Mouse (Mus musculus): Measurements from ENCODE around the gene Anp32a.

The Anp32a gene

DNA sequence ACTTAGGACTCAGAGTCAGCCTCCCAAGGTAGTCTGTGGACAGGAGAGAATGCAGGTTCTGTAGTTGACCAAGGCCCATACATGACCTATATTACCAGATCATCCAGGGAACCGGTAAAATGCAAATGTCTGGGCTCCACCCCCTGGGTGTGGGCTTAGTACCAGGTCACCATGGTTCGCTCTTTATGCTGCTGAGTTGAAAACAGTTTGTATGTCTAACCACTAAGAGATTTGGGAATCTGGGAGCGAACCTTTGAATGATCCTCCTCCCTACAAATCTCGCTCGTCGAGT is 5.2 kb downstream of the Anp32a start:
- 63% methylated on average over 6 of the region's 6 CpGs for WGBS

DNA sequence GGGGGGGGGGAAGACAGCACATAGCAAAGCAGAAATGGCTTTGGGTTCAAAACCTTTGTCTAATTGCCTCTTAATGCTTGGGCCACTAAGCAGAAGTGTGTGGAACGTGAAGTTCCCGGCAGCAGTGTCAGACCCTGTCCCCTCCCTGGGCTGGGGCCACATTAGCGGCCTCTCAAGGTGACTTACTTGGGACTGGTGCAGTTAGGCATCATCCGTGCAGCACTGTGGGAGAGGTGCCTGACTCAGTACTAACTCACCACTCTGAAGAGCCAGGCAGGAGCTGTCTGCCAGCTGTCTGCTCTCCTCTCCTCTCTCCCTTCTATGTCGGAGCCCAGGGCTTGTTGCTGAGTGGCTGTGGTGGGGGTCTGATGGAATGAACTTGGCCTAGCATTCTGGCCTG is 6.1 kb downstream of the Anp32a start:
- WGBS: 58% methylated on average over 5 of the region's 5 CpGs

DNA sequence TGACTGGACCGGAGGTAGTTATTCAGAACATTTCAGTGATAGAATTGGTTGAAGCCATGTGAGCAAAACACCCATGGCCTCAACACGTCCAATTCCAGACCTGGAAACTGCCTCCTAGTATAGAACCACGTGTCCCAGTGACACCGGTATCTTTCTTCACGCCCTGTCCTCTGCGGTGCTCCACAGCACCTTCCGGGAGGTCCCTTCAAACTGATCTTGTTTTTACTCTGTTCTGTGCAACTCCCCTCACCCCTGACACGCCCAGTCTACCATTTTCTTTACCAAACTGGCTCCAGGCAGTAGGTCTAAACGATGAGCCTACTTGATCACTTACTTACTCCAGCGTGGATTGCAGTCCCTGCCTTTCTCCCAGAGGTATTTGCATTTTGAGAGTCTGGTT is 7.0 kb downstream of the Anp32a start:
- WGBS: 83% methylated on average over 10 of the region's 10 CpGs

DNA sequence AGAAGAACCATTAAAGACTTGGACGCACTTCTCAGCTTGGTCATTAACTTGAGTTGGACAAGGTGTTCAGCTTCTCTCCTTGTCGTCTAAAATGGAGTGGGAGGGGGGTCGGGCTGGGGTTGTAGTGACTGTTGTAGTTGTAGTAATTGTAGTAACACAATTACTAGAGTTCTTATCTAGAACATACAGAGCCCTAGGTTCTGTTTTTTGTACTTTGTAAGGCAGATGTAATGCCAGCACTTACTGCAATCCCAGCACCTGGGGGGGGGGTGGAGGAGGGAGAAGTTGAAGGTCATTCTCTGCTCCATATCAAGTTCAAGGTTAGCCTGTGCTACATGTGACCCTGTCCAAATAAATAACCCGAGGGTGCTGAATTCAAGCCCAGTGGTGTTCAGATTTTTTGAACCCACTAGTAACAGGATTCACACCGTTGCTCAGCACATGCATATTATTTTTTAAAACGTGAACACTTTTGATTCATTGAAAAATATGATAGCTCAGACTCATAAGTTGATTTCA is 7.4 kb downstream of the Anp32a start:
- 49% methylated on average over 6 of the region's 6 CpGs for WGBS

DNA sequence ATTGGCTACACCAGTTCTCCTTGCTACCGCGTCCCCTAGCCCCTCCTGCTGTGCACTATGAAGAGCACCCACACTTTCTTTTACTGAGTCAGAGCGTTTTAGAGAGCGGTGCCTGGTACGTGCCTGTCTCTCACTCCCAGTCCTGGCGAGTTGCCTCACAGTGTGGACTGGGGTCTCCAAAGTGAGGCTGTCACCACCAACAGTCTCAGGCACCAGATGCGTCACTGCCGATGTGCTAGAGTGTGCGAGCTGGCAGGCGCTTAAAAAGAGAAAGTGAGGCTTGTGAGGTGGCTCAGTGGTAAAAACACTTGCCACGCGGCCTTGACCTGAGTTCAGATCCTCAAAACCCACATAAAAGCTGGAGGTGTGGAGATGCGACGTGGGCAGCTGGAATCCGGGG is 8.2 kb downstream of the Anp32a start:
- 24% methylated on average over 15 of the region's 15 CpGs for WGBS

DNA sequence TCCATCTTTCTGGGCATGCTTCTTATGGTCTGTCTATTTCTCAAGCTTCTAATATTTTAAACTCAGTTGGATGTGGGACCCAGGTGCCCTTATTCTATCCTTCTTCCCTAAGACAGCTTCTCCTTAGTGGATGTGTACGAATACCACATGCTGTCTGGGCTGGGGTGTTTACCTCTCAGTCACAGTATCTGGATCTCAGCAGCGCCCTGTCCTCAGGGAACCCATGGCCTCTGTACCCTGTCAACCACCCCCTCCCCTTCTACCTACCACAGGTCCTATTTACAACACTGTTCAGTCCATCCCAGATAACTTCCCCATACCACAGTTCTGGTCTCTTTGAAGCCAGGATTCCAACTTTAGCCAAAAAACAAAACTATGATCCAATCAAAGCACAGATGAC is 9.6 kb downstream of the Anp32a start:
- 71% methylated on average over 2 of the region's 2 CpGs for WGBS

DNA sequence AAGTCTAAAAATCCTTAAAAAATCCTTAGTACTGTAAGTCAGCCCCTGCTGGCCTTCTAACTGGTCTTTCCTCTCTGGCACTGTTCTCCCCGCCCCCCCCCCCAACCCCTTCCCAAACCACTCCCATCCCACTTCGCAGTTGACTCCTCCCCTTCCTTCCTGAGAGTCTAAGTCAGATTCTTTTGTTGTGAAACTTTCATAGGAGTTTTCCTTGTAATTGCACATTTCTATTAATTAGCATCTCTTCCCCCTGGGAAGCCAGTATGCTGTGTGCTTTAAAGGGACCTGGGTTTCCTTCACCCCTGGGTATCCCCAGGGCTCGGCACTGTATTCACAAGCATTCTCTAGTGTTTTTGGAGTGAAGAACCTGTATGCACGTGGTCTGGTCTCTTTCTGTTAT is 10.1 kb downstream of the Anp32a start:
- WGBS: 25% methylated on average over 4 of the region's 4 CpGs

DNA sequence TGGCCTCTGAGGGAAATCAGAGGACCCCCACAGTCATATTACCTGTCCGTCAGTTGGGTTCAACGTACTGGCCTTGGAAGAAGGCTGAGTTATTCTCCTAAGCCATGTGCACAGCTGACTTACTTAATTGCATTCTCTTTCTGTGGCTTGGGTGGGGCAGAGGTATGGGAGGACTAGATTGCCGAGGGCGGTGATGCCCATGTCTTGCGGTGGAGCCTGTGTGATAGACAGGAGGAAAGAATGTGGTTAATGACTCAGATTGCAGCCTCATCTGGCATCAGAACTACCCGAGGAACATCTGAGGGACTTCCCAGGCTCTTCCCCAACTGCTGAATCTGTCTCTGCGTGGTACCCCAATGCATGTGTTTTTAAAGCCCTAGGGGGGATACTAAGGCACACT is 12.7 kb downstream of the Anp32a start:
- 54% methylated on average over 7 of the region's 7 CpGs for WGBS

DNA sequence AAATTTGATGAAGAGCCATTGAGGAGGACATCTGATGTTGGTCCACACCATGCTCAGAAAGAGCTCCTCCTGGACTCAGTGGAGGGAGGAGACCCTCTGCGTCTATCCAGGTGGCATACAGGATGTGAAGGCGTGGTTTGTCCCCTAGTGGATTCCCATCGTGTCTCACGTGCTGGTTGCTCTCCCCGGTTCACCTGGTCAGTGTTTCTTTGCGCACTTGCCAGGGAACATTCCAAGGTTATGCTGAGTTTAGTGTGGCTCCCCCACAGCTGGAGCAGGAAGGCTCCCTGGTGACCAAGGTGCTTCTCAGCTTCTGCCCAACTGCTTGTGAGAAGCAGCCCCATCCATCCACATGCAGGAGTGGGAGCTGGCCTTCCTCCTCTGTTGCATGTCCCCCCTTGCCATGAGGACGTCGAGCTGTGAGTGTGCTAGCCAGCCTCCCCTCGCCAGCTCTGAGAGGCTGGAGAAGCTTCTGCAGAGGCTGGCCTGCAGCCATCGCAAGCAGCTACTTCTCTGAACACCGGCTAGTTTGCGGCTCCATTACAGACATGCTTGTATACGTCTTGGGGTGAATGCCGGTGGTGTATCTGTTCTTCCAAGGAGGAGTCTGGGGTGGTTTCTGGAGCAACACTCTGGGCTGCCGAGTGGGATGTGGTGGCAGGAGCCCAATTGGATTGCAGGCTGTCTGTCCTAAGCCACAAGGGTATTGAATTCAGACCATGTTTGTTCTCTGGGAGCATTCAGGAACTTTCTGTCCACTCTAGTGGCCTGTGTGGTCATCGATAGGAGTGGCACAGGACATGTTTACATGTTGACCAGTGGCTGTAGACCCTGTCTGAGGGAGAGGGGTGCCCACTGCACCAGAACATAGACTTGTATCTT is 14.0 kb downstream of the Anp32a start:
- 42% methylated on average over 16 of the region's 16 CpGs for WGBS

DNA sequence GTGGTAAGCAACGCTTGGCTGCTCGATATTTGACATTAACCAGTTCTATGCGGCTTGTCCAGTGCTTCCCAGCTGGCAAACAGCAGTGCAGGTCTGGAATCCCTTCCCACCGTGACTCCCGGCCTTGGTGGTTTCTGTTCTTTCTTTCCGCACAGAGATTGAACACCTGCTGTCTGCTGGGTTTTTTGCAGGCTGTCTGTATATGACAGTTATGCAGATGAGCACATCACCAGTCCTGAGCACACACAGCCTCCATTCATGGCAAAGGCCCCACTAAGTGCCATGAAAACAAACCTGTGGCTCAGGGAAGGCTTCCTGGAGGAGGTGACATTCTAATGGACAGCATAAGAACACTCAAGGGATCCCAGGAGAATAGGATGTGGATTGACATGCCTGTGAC is 14.7 kb downstream of the Anp32a start:
- 71% methylated on average over 6 of the region's 6 CpGs for WGBS

DNA sequence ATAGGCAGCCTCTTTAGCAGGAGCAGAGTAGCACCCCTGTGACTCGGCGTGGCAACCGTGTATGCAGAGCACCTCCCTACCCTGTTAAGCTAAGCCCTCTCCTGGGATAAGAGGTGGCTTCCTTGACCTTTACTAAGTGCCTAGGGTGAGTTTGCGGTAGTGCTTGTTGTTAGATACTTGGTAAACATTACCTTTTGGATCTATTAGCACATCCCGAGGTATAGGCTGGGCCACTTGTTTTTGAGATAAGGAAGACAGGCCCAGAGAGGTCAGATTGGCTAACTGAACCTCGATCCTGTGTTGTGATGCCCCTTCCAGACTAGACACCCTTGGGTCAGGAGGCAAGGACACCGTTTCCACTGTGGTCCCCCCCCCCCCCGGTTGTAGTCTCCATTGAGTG is 16.5 kb downstream of the Anp32a start:
- 88% methylated on average over 8 of the region's 8 CpGs for WGBS

DNA sequence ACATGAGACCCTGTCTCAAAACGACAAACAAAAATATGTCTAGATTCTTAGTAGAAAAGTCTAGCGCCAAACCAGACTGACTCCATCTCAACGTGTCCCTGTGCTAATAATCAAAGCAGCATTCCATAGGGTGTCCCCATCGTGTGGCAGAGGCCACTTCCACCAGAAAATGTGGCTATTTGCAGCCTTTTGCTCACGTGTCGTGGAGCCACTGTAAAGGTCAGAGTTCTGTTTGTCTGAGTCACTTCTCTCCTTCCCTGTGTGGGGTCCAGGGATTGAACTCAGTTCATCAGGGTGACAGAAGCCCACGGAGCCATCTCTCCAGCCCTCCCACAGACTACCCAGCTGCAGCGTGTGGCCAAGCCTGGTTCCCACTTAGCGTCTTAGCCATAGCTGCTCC is 17.8 kb downstream of the Anp32a start:
- WGBS: 70% methylated on average over 9 of the region's 9 CpGs

DNA sequence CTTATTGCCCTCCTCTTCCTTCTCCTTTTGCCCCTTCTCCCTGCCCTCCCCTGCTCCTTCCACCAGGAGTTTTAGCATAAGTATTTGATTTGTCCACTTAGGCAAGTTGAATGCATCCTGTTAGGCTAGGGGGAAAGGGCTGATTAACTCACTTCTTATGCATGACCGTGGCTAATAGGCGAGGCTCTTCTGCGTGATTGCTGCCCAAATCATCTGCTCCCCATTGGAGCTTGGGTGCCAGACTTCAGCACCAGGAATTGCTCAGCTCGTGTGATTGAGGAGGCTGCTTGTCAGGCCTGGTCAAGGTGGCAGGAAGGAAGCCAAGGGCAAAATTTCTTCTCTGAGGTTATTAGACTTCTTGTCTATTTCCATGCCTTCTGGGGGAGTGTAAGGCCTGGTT is 19.8 kb downstream of the Anp32a start:
- 52% methylated on average over 4 of the region's 4 CpGs for WGBS

DNA sequence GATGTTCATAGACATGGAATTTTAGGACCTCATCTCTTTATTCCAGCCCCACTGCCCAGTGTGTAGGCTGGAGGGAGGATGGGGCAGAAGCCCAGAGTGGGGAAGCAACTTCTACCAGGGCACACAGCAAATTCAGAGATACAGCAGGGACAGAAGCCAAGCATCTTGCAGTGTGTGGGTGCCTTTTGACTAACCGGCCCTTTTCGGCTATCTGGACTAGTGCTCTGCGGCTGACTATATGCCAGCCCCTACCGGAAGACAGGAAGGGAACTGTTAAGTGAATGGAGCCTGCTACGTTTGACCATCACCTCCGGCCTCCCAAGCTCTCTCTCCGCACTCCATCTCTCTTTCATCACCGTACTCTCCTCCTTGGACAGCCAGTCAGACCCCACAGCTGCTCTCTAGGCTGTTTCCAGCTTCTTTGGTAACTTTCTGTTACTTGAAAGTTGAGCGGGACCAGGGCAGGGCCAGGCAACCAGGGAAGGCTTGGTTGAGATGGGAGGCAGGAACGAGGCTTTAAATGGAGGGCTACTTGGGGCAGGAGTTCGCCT is 21.8 kb downstream of the Anp32a start:
- 30% methylated on average over 11 of the region's 11 CpGs for WGBS

DNA sequence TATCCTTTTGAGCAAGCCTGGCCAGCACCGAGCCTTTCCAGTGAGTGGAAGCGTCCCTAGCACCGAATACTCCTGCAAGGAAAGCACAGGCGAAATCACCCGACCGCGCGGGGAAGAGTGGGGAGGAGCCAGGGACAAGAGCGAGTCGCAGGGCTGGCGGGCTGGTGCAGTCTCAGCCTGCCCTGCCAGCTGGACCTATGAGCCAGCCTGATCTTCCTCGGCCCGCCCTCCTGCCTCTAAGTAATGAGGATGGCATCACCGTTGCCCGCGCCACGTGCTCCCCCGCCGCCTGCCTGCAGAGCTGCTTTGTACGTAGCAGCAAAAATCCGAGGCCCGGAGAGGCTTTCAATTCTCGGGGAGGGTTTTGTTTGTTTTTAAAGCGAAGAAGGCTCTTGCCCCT is 22.5 kb downstream of the Anp32a start:
- WGBS: 5% methylated on average over 24 of the region's 24 CpGs

DNA sequence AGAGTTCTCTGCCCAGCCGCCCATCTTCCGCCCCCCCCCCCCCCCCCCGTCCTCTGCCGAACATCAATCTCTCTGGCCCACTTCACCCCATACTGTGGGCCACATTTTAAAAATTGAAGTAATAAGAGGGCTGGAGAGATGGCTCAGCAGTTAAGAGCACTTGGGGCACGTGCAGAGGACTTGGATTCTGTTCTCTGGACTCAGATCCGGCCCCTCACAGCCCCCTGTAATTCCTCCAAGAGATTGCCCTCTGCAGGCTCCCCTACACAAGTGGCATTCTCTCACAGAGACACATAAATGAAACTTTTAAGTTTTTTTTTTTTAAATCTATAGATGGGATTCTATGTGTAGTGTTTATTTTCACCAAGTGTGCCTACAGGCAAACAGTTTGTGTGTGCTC is 23.1 kb downstream of the Anp32a start:
- WGBS: 27% methylated on average over 6 of the region's 6 CpGs

DNA sequence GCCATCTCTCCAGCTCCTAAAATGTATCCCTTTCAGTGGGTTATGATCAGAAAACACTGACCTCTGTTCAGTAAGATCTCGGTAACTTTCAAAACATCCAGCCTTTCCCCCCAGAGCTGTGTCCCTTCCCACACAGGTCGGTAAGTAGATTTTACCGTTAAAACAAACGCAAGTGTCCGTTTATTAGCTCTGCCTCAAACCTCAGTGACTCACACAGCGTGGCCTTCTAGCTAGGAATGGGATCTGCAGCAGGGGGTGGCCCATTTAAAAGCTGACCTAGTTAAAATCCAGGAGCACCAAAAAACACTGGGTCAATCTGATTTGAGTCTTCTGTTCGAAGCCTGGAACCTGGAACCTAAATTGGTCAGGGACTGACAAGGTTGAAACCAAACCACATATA is 23.7 kb downstream of the Anp32a start:
- 51% methylated on average over 7 of the region's 7 CpGs for WGBS

DNA sequence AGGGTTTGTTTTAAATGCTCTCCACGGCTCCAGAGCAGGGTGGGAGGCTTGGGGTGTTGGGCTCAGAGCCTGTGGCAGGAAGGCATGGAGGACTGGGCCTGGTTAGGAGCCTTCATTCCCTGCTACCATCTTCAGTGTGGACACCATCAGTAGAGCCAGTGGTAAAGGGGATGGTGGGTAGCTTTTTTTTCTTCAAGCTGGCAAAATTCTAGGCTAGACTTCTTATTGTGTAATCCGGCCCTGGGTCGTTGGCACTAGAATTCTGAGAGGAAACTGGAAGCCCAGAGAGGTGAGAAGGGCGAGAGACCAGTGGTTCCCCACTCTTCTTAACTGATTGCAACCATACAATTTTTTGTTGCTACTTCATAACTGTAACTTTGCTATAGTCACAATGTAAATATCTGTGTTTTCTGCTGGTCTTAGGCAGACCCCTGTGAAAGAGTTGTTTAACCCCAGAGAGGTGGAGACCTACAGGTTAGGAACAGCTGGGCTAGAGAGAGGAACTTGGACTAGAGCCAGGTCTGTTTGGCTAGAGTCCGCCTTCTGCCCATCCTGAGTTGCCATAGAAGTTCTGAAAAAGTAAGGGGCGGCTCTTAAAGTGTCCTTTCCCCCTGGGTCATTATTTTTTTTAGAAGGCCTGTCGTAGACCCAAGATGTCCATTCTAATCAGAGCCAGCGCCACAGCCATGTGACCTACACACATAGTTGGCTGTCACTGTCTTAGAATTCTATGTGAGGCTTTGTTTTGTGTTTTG is 24.4 kb downstream of the Anp32a start:
- 59% methylated on average over 8 of the region's 8 CpGs for WGBS

DNA sequence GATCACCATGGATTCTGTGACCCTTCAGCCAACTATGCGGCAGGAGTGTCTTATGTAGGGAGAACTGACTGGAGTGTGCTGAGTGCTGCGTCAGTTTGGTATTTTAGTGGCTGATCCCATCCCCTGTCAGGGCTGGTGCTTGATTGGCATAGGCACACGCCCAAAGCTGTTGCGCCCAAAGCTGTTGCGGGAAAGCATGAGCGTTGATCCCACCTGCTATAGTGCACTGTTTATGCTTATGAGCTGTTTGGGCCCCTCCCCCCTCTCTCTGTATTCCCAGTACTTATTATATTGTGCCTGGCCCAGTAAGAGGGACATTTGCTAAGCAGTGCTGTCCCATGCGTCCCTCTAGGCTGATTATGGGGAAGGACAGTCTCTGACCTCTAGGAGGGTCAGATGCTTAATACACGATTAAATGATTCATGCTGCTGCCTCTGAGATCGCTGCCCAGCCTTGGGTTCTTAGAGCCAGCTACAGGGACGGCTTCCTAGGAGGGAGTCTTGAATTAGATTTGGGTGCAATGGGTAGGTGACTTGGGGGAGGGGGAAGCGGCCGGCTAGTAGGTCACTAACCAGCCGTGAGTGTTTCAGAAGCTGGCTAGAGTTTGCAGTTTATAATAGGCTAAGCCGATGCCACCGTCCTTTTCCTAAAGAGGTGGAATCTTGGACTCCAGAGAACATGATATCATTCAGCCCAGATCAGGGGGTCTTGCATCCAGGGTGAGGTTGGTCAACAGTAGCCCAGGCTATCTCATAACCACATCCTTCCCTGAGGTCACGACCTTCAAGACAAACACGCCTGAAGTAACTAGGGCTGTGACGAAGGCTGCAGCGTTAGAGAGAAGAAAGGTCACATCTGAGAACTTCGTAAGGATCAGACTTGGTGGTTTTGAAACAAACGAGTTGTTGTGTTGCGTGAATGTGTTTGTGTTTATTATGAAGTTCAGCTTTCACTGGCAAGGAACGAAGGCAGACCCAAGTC is 25.7 kb downstream of the Anp32a start:
- WGBS: 38% methylated on average over 23 of the region's 23 CpGs

DNA sequence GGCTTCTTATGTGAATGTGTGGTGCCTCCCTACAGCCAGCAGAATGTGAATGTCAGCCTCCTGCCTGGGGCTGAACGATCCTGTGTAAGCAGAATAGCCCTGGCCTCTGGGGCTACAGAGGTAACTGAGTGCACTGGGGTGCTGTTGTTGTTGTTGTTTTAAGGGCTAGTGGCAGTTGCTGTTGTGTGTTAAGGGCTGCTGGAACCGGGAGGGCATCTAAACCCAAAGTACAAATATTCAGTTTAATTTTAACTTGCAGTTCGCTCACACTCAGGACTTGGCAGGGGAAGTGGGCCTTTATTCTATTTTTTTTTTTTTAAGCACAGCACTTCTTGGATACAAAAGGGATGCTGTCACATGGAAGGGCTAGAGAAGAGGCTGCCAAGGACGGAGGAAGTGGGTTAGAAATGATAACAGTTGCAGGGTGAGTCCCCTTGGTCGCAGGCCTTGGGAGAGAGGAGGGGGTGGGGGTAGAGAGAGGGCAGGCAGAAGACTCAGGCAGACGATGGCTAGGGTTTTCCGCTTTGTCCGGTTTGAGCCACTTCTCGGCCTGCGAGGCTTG is 26.5 kb downstream of the Anp32a start:
- WGBS: 25% methylated on average over 10 of the region's 10 CpGs

DNA sequence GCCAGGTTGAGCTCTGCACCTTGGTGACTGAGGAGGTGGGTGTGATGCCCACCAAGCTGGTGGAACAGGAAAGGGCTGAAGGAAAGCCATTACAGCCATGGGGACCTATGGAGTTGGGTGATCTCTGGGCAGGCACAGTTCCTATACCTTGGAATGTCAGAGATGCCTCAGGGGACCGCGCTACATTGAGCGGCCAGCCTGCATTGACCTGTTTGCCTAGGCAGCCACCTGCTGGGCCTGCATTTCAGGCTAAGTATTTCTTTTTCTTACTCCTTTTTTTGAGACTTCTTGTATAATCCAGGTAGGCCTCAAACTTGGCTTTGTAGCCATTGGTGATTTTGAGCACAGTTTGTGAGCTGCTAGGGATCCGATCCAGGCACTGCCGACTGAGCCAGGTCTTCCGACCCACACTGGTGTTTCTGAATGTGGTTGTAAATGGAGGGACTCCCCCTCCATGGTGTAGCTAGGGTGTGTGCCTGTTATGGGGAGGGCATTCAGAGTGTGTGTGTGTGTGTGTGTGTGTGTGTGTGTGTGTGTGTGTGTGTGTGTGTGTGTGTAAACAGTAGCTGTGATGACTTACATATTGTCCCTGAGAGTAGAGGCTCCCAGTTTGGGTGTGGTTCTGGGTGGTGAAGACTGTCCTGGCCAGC is 27.3 kb downstream of the Anp32a start:
- WGBS: 60% methylated on average over 6 of the region's 6 CpGs
